Mouse (Mus musculus) B cell, adult 67 days (primary cell): Measurements from ENCODE around the gene Pam16. TPM values are rescaled to one million over a fixed set of nuclear protein-coding genes. Genes with fewer than 3 reads are reported as not detected.

Experiments used
- total RNA-seq, 2 experiments: library from RNA; stranded (reverse); gene quantifications; 4 replicates each; pipeline ENCODE4 v1.2.4; 2023

The Pam16 gene
- total RNA-seq: 10 to 100 TPM; 31.4 to 60.2 TPM

GRCm38 (mm10) chr16:4624481-4625110 is at the start of gene Pam16:
TSS of gene Pam16 (minus strand) at chr16:4624988.

GRCm38 (mm10) chr16:4639831-4640237 is 15.0 kb upstream of the Pam16 start, which contains the start of the genes Vasn and Dnaja3:
TSS of gene Vasn (plus strand) at chr16:4639941.
TSS of gene Dnaja3 (plus strand) at chr16:4639989.

GRCm38 (mm10) chr16:4593971-4594813 is 30.6 kb downstream of the Pam16 start, which contains the start of gene Glis2:
TSS of gene Glis2 (plus strand) at chr16:4594713.

Other genes with a start within 250 kb of the Pam16 start
- gene Adcy9, start 204.5 kb downstream of the Pam16 start, total RNA-seq: 1 to 10 TPM; 4.4 TPM
- 1 to 10 TPM; 1.5 to 1.8 TPM for gene Srl, start 83.2 kb downstream of the Pam16 start, total RNA-seq
- gene Tfap4, start 65.1 kb downstream of the Pam16 start, total RNA-seq: 10 to 100 TPM; 10.2 to 15.1 TPM
- not detected for gene Glis2, start 30.3 kb downstream of the Pam16 start, total RNA-seq
- under 1 TPM; 0.32 to 0.33 TPM for gene Vasn, start 15.0 kb upstream of the Pam16 start, total RNA-seq
- gene Dnaja3, start 15.0 kb upstream of the Pam16 start, total RNA-seq: 10 to 100 TPM; 36.5 to 39.7 TPM
- gene Coro7, start 54.8 kb upstream of the Pam16 start, total RNA-seq: 100 to 1,000 TPM; 236 to 237 TPM
- 10 to 100 TPM in 1 of 2 experiments, 1 to 10 TPM in 1; 9.2 to 14.8 TPM for gene Nmral1, start 94.4 kb upstream of the Pam16 start, total RNA-seq
- gene Hmox2, start 101.4 kb upstream of the Pam16 start, total RNA-seq: 10 to 100 TPM; 54.1 to 58.2 TPM
- gene Cdip1, start 165.3 kb upstream of the Pam16 start, total RNA-seq: 10 to 100 TPM; 57.1 to 65.3 TPM
- not detected for gene 4930562C15Rik, start 210.4 kb upstream of the Pam16 start, total RNA-seq